Mouse (Mus musculus): ENCODE results near the gene Mrps17. TPM values are rescaled to one million over a fixed set of nuclear protein-coding genes. Genes with fewer than 3 reads are reported as not detected.
A peak's percentile ranks its signal among the peaks of the same experiment; 100 is the strongest.
"Not testable (repeated sequence)": the region's sequence is repeated elsewhere in the genome, so short reads cannot be mapped to it uniquely, and the experiment has no call there.

The Mrps17 gene
- 194 and 203 TPM in 2 replicates for polyA plus RNA-seq (2015; fragmentation: Nextera tagmentation; extraction: Ambion mirVana)

GRCm38 (mm10) chr5:129715326-129715861 lies at the start of gene Mrps17:
Gene Mrps17, plus strand, starts transcription at chr5:129715497.
- H3K27ac ChIP-seq, result no peak within 1 kb of the TSS
- ATAC-seq, result peak; percentile 98
- 0 out of 2 replicates have a peak, but pooled peaks cover 3% of the 10 kb centered on the region for H3K27me3 ChIP-seq
- under 1% methylated on average over 33 of the region's 33 CpGs for WGBS
- H3K4me2 ChIP-seq, result peak within 1 kb of the TSS; percentile 88
- peaks cover 9% of the 10 kb centered on the region for H3K4me1 ChIP-seq
- peak within 1 kb of the TSS; percentile 83 for H3K4me3 ChIP-seq
- H3K36me3 ChIP-seq (ENCODE audit: poor library complexity, severe bottlenecking), result peaks cover 35% of the 10 kb centered on the region
- no peaks in the 10 kb centered on the region for H3K9me3 ChIP-seq (replicated peaks)
- peak within 1 kb of the TSS; percentile 82 for H3K9ac ChIP-seq

DNA sequence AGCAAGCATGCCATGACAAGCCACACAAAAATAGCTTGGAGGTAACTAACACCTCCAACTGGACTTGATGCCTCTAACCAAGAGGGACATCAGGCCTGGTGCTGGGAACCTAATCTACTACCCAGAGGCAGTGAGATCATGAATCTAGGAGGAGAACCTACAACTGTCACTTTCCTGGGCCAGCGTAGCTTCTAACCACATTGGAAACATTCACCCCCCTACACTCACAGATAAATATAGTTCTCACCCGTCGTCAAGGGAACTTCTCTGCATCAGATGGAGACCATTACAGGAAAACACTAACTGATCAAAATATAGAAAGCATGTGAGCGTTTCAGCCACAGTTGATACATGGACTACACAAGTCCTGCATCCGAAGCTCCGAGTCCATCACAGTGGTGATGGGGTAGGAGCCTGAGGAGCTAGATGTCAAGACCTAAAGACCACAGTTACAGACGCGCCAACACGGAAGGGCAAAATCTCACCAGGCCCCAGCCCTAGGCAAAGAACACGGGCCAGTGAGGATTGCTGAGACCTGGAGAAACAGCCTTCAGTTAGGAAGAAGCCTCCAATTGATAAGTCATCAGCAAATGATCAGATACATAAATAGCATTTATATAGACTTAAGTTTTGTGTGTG lies 48.9 kb upstream of the Mrps17 start:
- Histone ChIP-seq H3K4me2 (no peak overlapping the region), H3K36me3 (ENCODE audit: poor library complexity, severe bottlenecking) (no peaks in the 10 kb centered on the region), H3K4me1 (peaks cover 14% of the 10 kb centered on the region), H3K4me3 (no peak overlapping the region), H3K9me3 (replicated peaks) (no peaks in the 10 kb centered on the region), H3K27ac (no peak overlapping the region), H3K9ac (no peak overlapping the region), H3K27me3 (no peaks in the 10 kb centered on the region)
- 95% methylated on average over 10 of the region's 10 CpGs for WGBS
- ATAC-seq, result no peak

- Histone ChIP-seq H3K4me3 (no peak overlapping the region), H3K27ac (no peak overlapping the region), H3K36me3 (ENCODE audit: poor library complexity, severe bottlenecking) (no peaks in the 10 kb centered on the region), H3K9ac (no peak overlapping the region), H3K9me3 (replicated peaks) (no peaks in the 10 kb centered on the region), H3K27me3 (no peaks in the 10 kb centered on the region), H3K4me1 (peaks cover 14% of the 10 kb centered on the region), H3K4me2 (no peak overlapping the region)
- ATAC-seq, result no peak
- WGBS, result 89% methylated on average over 4 of the region's 4 CpGs
Observed at GRCm38 (mm10) chr5:129667851-129668250, 47.4 kb upstream of the Mrps17 start.

- peak; percentile 53 for ATAC-seq
- Histone ChIP-seq H3K4me3 (peak overlapping the region; percentile 79), H3K9me3 (replicated peaks) (no peaks in the 10 kb centered on the region; the same call in 1 of the 2 replicates), H3K9ac (peak overlapping the region; percentile 86), H3K27ac (peak overlapping the region; percentile 51), H3K4me2 (peak overlapping the region; percentile 83), H3K27me3 (no peaks in the 10 kb centered on the region), H3K36me3 (ENCODE audit: poor library complexity, severe bottlenecking) (no peaks in the 10 kb centered on the region), H3K4me1 (peaks cover 14% of the 10 kb centered on the region)
- under 1% methylated on average over 31 of the region's 31 CpGs for WGBS
Observed at GRCm38 (mm10) chr5:129669453-129670035, 45.8 kb upstream of the Mrps17 start.

GRCm38 (mm10) chr5:129670036-129670458 lies 45.2 kb upstream of the Mrps17 start, which contains the start of gene Zfp11:
Gene Zfp11, minus strand, starts transcription at chr5:129670099.
- H3K9me3 ChIP-seq (replicated peaks), result peaks cover 4% of the 10 kb centered on the region; the same call in 1 of the 2 replicates
- no peaks in the 10 kb centered on the region for H3K27me3 ChIP-seq
- peak; percentile 84 for ATAC-seq
- H3K4me3 ChIP-seq, result peak within 1 kb of the TSS; percentile 79
- peak within 1 kb of the TSS; percentile 83 for H3K4me2 ChIP-seq
- 1% methylated on average over 23 of the region's 23 CpGs for WGBS
- H3K36me3 ChIP-seq (ENCODE audit: poor library complexity, severe bottlenecking), result no peaks in the 10 kb centered on the region
- H3K4me1 ChIP-seq, result peaks cover 14% of the 10 kb centered on the region
- H3K9ac ChIP-seq, result peak within 1 kb of the TSS; percentile 86
- H3K27ac ChIP-seq, result peak within 1 kb of the TSS; percentile 51

GRCm38 (mm10) chr5:129685141-129685540 lies 30.2 kb upstream of the Mrps17 start:
- not testable (repeated sequence) for H3K9ac ChIP-seq; H3K4me2 ChIP-seq; H3K4me3 ChIP-seq; H3K27ac ChIP-seq; H3K9me3 ChIP-seq (replicated peaks); H3K36me3 ChIP-seq (ENCODE audit: poor library complexity, severe bottlenecking); H3K4me1 ChIP-seq; ATAC-seq; H3K27me3 ChIP-seq
- WGBS, result 95% methylated on average over 5 of the region's 5 CpGs

DNA sequence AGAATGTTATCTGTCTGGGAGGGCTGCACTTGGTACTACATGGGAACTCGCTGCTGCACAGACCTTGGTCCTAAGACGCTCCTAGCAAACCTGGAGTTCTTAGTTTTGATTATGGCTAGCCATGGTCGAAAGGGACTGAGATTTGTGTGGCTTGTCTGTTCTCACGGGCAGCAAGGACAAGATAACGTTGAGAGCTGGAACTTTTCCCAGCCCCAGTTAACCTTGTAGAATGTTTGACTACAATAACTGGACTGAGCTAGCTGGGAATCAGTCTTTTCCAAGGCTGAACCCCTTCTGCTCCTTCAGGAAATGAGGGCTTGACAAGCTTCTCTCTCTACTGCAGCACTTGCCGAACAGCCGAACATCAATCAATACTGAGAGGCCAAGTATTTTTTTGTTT lies 27.7 kb upstream of the Mrps17 start:
- 88% methylated on average over 7 of the region's 7 CpGs for WGBS
- ATAC-seq, result no peak
- H3K27ac ChIP-seq, result no peak overlapping the region
- 0 out of 2 replicates have a peak, but pooled peaks cover 2% of the 10 kb centered on the region for H3K27me3 ChIP-seq
- no peaks in the 10 kb centered on the region for H3K9me3 ChIP-seq (replicated peaks)
- H3K4me3 ChIP-seq, result no peak overlapping the region
- no peak overlapping the region for H3K4me2 ChIP-seq
- H3K9ac ChIP-seq, result no peak overlapping the region
- no peaks in the 10 kb centered on the region for H3K36me3 ChIP-seq (ENCODE audit: poor library complexity, severe bottlenecking)
- no peaks in the 10 kb centered on the region for H3K4me1 ChIP-seq

DNA sequence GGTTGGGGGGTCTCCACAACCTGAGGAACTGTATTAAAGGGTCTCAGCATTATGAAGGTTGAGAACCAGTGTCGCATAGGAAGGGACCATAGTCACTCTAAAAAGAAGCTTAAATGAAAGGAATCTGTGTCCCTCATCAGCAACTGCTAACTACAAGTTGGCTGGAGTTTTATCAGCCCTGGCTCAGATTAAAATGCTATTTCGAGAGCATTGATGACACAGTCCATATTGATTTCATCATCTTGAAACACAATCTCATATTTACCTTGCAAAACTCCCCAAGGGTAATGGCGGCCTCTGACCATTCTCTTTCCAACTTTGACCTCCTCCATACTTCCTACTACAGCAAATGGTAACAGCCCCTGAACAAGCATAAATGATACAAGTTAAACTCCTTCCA lies 24.8 kb upstream of the Mrps17 start:
- Histone ChIP-seq H3K9ac (no peak overlapping the region), H3K36me3 (ENCODE audit: poor library complexity, severe bottlenecking) (no peaks in the 10 kb centered on the region), H3K4me3 (no peak overlapping the region), H3K4me1 (no peaks in the 10 kb centered on the region), H3K4me2 (no peak overlapping the region), H3K27ac (no peak overlapping the region), H3K9me3 (replicated peaks) (no peaks in the 10 kb centered on the region), H3K27me3 (no peaks in the 10 kb centered on the region)
- WGBS, result 86% methylated on average over 3 of the region's 3 CpGs
- ATAC-seq, result no peak

DNA sequence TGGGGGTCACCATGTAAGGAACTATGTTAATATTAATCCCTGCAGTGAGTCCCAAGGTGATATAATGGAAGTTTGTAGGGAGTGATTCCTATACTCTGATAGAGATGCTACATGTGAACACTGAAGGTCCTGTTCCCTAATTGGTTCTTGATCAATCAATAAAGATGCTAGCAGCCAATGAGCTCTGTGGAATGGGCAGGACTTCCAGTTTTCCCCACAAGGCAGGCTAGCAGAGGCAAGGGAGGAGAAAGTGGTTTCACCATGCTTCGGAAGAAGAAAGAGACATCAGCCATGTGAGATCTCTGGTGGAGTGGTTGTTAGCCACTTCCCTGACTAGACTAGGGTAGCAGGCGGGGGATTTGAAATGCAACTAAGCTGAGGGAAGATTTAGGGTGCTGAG lies 14.8 kb upstream of the Mrps17 start:
- WGBS, result 25% methylated on average over 2 of the region's 2 CpGs
- Histone ChIP-seq H3K27me3 (peaks cover 7% of the 10 kb centered on the region; the same call in 1 of the 2 replicates), H3K4me1 (no peaks in the 10 kb centered on the region), H3K36me3 (ENCODE audit: poor library complexity, severe bottlenecking) (no peaks in the 10 kb centered on the region), H3K27ac (no peak overlapping the region), H3K9ac (no peak overlapping the region), H3K4me2 (no peak overlapping the region), H3K9me3 (replicated peaks) (no peaks in the 10 kb centered on the region), H3K4me3 (no peak overlapping the region)
- ATAC-seq, result no peak

DNA sequence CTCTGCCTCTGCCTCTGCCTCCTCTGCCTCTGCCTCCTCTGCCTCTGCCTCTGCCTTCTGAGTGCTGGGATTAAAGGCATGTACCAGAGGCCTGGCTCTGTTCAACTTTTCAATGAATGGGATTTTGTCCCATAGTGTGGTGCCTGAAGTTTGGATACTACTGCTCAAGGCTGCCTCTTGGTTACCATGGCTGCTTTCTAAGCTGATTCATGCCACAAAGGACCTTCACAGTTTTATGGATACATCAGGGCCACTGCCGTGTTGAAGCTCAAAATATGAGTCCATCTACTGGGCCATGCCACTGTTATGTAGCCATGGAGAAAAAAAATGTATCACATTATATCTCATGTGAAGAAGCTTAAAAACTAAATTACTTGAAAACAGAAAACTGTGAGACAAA lies 13.6 kb upstream of the Mrps17 start:
- Histone ChIP-seq H3K27ac (no peak overlapping the region), H3K9ac (no peak overlapping the region), H3K36me3 (ENCODE audit: poor library complexity, severe bottlenecking) (no peaks in the 10 kb centered on the region), H3K4me1 (no peaks in the 10 kb centered on the region), H3K4me3 (no peak overlapping the region), H3K27me3 (peaks cover 7% of the 10 kb centered on the region; the same call in 1 of the 2 replicates), H3K9me3 (replicated peaks) (no peaks in the 10 kb centered on the region), H3K4me2 (no peak overlapping the region)
- no peak for ATAC-seq
- WGBS, result 77% methylated on average over 1 of the region's 1 CpGs

DNA sequence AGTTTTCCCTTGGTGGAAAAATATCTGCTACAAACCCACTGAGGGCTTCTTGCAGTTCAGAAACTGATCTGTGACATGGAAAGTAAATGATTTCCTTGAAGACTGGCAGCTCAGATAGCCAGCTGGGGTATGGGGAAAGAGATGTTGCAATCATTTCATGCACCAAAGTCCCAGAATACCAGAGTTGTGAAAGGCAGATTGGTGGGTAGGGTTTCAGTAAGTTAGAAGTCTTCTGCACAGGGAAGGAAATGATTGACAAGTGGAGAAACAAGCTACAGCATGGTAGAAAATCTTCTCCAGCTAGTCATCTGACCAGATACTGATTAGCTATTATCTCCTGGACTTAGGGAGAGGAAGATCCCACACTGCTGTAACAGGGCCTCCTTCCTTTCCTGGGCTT lies 11.9 kb upstream of the Mrps17 start:
- Histone ChIP-seq H3K27me3 (0 out of 2 replicates have a peak, but pooled peaks cover 9% of the 10 kb centered on the region), H3K4me3 (no peak overlapping the region), H3K36me3 (ENCODE audit: poor library complexity, severe bottlenecking) (no peaks in the 10 kb centered on the region), H3K4me2 (no peak overlapping the region), H3K4me1 (no peaks in the 10 kb centered on the region), H3K9ac (no peak overlapping the region), H3K9me3 (replicated peaks) (no peaks in the 10 kb centered on the region), H3K27ac (no peak overlapping the region)
- no peak for ATAC-seq

- H3K4me1 ChIP-seq, result no peaks in the 10 kb centered on the region
- ATAC-seq, result no peak
- H3K36me3 ChIP-seq (ENCODE audit: poor library complexity, severe bottlenecking), result no peaks in the 10 kb centered on the region
- H3K9me3 ChIP-seq (replicated peaks), result no peaks in the 10 kb centered on the region
- no peak within 1 kb of the TSS for H3K9ac ChIP-seq
- 65% methylated on average over 2 of the region's 2 CpGs for WGBS
- H3K27me3 ChIP-seq, result 0 out of 2 replicates have a peak, but pooled peaks cover 6% of the 10 kb centered on the region
- H3K27ac ChIP-seq, result no peak within 1 kb of the TSS
- H3K4me2 ChIP-seq, result no peak within 1 kb of the TSS
- no peak within 1 kb of the TSS for H3K4me3 ChIP-seq
Observed at GRCm38 (mm10) chr5:129708412-129708811, 6.9 kb upstream of the Mrps17 start, which contains the start of gene Sept14. Gene Sept14, minus strand, starts transcription at chr5:129708512.
